In the genomic region with DNA sequence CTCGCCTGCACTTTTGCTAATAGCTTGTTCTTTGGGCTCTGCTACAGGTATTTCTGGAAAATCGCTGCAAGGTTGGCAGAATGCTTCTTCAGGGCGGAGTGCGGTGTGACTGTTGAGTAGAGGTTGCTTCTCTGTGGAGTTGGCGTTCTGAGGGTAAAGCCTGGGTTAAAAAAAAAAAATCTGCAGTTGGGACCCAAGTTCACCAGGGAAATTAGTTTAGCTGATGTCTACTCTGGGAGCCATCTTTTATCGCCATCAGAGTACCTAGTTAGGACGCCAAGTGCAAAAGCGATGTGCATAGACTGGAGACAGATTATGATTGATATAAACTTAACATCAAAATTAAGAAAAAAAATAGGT, we compare ENCODE assay signal across 8 mouse cellular contexts. TPM values are rescaled to one million over a fixed set of nuclear protein-coding genes. Genes with fewer than 3 reads are reported as not detected.
DNase-seq lines count a peak whose midpoint lies in the region; ATAC-seq and TF ChIP-seq lines count a peak whose summit lies in the region.

No protein-coding gene starts in this region.

- DNase-seq in kidney, postnatal 0 days (ENCODE audit: low spot score) = no peak
- no peak for DNase-seq in kidney, postnatal 36 days
- DNase-seq in cerebellum, postnatal 4 days (ENCODE audit: low spot score in 2 of 2) = no peak
- no peak for DNase-seq in B cell, adult 2 months
- DNase-seq in kidney, postnatal 4 days = no peak

- peak overlapping the region; percentile 78 for H3K9ac ChIP-seq in kidney, postnatal 0 days (ENCODE audit: low read depth, low read length)
- H3K9ac ChIP-seq in intestine, embryonic 15.5 days = peak overlapping the region; percentile 62
- H3K9ac ChIP-seq in neural tube, embryonic 12.5 days = peak overlapping the region; percentile 59

- H3K36me3 ChIP-seq in kidney, postnatal 0 days (ENCODE audit: insufficient read depth, low read length) = peaks cover 10% of the 10 kb centered on the region; the same call in 1 of the 2 replicates
- peaks cover 6% of the 10 kb centered on the region; the same call in 1 of the 2 replicates for H3K36me3 ChIP-seq in intestine, embryonic 15.5 days
- peaks cover 19% of the 10 kb centered on the region for H3K36me3 ChIP-seq in neural tube, embryonic 12.5 days

- no peak for ATAC-seq in kidney, postnatal 0 days (replicated peaks; ENCODE audit: low FRiP score, low read depth)
- peak; percentile 26 for ATAC-seq in common myeloid progenitor, adult 5-6 weeks (replicated peaks; ENCODE audit: low read depth, poor library complexity, severe bottlenecking)
- peak; percentile 22; the same call in 1 of the 2 replicates for ATAC-seq in intestine, embryonic 15.5 days
- no peak for ATAC-seq in neural tube, embryonic 12.5 days (ENCODE audit: low FRiP score, low read depth)

- no peaks in the 10 kb centered on the region for H3K9me3 ChIP-seq in kidney, postnatal 0 days (replicated peaks; ENCODE audit: low read length)
- H3K9me3 ChIP-seq in intestine, embryonic 15.5 days = no peaks in the 10 kb centered on the region
- H3K9me3 ChIP-seq in neural tube, embryonic 12.5 days = no peaks in the 10 kb centered on the region

- H3K27ac ChIP-seq in kidney, postnatal 0 days = peak overlapping the region; percentile 93
- H3K27ac ChIP-seq in intestine, embryonic 15.5 days = peak overlapping the region; percentile 84
- no peak overlapping the region; the same call in 1 of the 2 replicates for H3K27ac ChIP-seq in neural tube, embryonic 12.5 days

- no peaks in the 10 kb centered on the region for H3K4me1 ChIP-seq in kidney, postnatal 0 days (replicated peaks; ENCODE audit: insufficient read depth, low read length)
- no peaks in the 10 kb centered on the region for H3K4me1 ChIP-seq in intestine, embryonic 15.5 days (replicated peaks)
- H3K4me1 ChIP-seq in neural tube, embryonic 12.5 days = 0 out of 2 replicates have a peak, but pooled peaks cover 3% of the 10 kb centered on the region

- TF ChIP-seq CTCF in kidney, postnatal 0 days (IDR thresholded peaks at IDR 0.05; ENCODE audit: low read depth) = no peak

- 0% methylated on average over 8 of the region's 8 CpGs for WGBS in kidney, postnatal 0 days
- WGBS in intestine, embryonic 15.5 days = 0% methylated on average over 8 of the region's 8 CpGs
- 0% methylated on average over 8 of the region's 8 CpGs for WGBS in neural tube, embryonic 12.5 days

- H3K4me3 ChIP-seq in kidney, postnatal 0 days (replicated peaks; ENCODE audit: low read depth, low read length) = peak overlapping the region; percentile 81
- H3K4me3 ChIP-seq in intestine, embryonic 15.5 days (replicated peaks) = peak overlapping the region; percentile 72
- peak overlapping the region; percentile 73 for H3K4me3 ChIP-seq in neural tube, embryonic 12.5 days

- peak overlapping the region; percentile 48 for H3K4me2 ChIP-seq in kidney, postnatal 0 days (ENCODE audit: low read length)
- peak overlapping the region; percentile 50 for H3K4me2 ChIP-seq in intestine, embryonic 15.5 days (replicated peaks)
- peak overlapping the region; percentile 64 for H3K4me2 ChIP-seq in neural tube, embryonic 12.5 days (replicated peaks)

- H3K27me3 ChIP-seq in kidney, postnatal 0 days (ENCODE audit: insufficient read depth, low read length) = no peaks in the 10 kb centered on the region
- H3K27me3 ChIP-seq in intestine, embryonic 15.5 days (replicated peaks) = no peaks in the 10 kb centered on the region
- no peaks in the 10 kb centered on the region for H3K27me3 ChIP-seq in neural tube, embryonic 12.5 days (replicated peaks)

RNA-seq across cellular contexts. Expression of a gene that starts 0.4 kb away (rescaled TPM):
- 69.0 and 73.9 TPM in 2 replicates for polyA plus RNA-seq in kidney, postnatal 0 days (2015; fragmentation: Nextera tagmentation; extraction: Ambion mirVana)
- 75.1 and 91.2 TPM in 2 replicates for total RNA-seq in common myeloid progenitor, adult 5-6 weeks (2017)
- 76.8 and 84.1 TPM in 2 replicates for polyA plus RNA-seq in intestine, embryonic 15.5 days (2015; fragmentation: Nextera tagmentation; extraction: Ambion mirVana)
- 97.0 and 104 TPM in 2 replicates for polyA plus RNA-seq in neural tube, embryonic 12.5 days (2016; fragmentation: Nextera tagmentation; extraction: Ambion mirVana)

RNA-seq across cellular contexts. Expression of a gene that starts 21.1 kb away (rescaled TPM):
- polyA plus RNA-seq in kidney, postnatal 0 days (2015; fragmentation: Nextera tagmentation; extraction: Ambion mirVana) = 0.43 and 0.45 TPM in 2 replicates
- 1.1 TPM in 1 of 2 replicates, not detected in the other for total RNA-seq in common myeloid progenitor, adult 5-6 weeks (2017)
- polyA plus RNA-seq in intestine, embryonic 15.5 days (2015; fragmentation: Nextera tagmentation; extraction: Ambion mirVana) = 0.28 TPM in 1 of 2 replicates, not detected in the other
- polyA plus RNA-seq in neural tube, embryonic 12.5 days (2016; fragmentation: Nextera tagmentation; extraction: Ambion mirVana) = 1.1 TPM in 1 of 2 replicates, not detected in the other

RNA-seq across cellular contexts. Expression of a gene that starts 42.2 kb away (rescaled TPM):
- polyA plus RNA-seq in kidney, postnatal 0 days (2015; fragmentation: Nextera tagmentation; extraction: Ambion mirVana) = 80.5 TPM in 2 replicates
- total RNA-seq in common myeloid progenitor, adult 5-6 weeks (2017) = 207 and 282 TPM in 2 replicates
- polyA plus RNA-seq in intestine, embryonic 15.5 days (2015; fragmentation: Nextera tagmentation; extraction: Ambion mirVana) = 100 and 110 TPM in 2 replicates
- polyA plus RNA-seq in neural tube, embryonic 12.5 days (2016; fragmentation: Nextera tagmentation; extraction: Ambion mirVana) = 96.2 and 98.1 TPM in 2 replicates

RNA-seq across cellular contexts. Expression of a gene that starts 42.3 kb away (rescaled TPM):
- 80.1 and 86.4 TPM in 2 replicates for polyA plus RNA-seq in kidney, postnatal 0 days (2015; fragmentation: Nextera tagmentation; extraction: Ambion mirVana)
- 35.1 and 40.8 TPM in 2 replicates for total RNA-seq in common myeloid progenitor, adult 5-6 weeks (2017)
- polyA plus RNA-seq in intestine, embryonic 15.5 days (2015; fragmentation: Nextera tagmentation; extraction: Ambion mirVana) = 62.6 and 66.0 TPM in 2 replicates
- 44.2 and 45.5 TPM in 2 replicates for polyA plus RNA-seq in neural tube, embryonic 12.5 days (2016; fragmentation: Nextera tagmentation; extraction: Ambion mirVana)

Comparison
In these comparisons a context has a peak if more than half of its experiments do, and no peak if none do; other contexts are left out.
1. ATAC-seq: peak in common myeloid progenitor, adult 5-6 weeks (single experiment) and intestine, embryonic 15.5 days (single experiment); none in kidney, postnatal 0 days (single experiment) and neural tube, embryonic 12.5 days (single experiment).
2. Peak in every context shown above with its lines, with median percentiles within 50 percentile points of each other: H3K4me2 ChIP-seq, H3K4me3 ChIP-seq and H3K9ac ChIP-seq.